28 mouse cellular contexts compared by ENCODE assay signal in genomic region chr8:11333746-11334145, GRCm38 (mm10). TPM values are rescaled to one million over a fixed set of nuclear protein-coding genes. Genes with fewer than 3 reads are reported as not detected.
DNase-seq lines count a peak whose midpoint lies in the region; ATAC-seq and TF ChIP-seq lines count a peak whose summit lies in the region.
"Had no signal": no experiment of that assay in that cellular context is flagged by ENCODE, and none has a peak within 500 bp of the region (broad histone marks: within the 10 kb centered on the region; RNA-seq: fewer than 3 reads in every experiment).

No protein-coding gene starts in this region.

- H3K4me3 ChIP-seq in heart, embryonic 10.5 days = no peak overlapping the region
- no peak overlapping the region for H3K4me3 ChIP-seq in heart, embryonic 15.5 days
- no peak overlapping the region for H3K4me3 ChIP-seq in kidney, postnatal 0 days (replicated peaks; ENCODE audit: low read depth, low read length)
- H3K4me3 ChIP-seq in brown adipose tissue, adult 24 weeks (ENCODE audit: insufficient read depth, low read depth, low read length) = no peak overlapping the region
- H3K4me3 ChIP-seq: embryonic facial prominence, embryonic 13.5 days; forebrain, embryonic 10.5 days; forebrain, embryonic 15.5 days; hindbrain, embryonic 12.5 days; intestine, embryonic 15.5 days; kidney, embryonic 15.5 days; limb, embryonic 10.5 days; limb, embryonic 15.5 days; liver, embryonic 13.5 days; midbrain, embryonic 10.5 days; midbrain, embryonic 15.5 days; neural tube, embryonic 15.5 days had no signal

- H3K36me3 ChIP-seq in heart, embryonic 10.5 days = no peaks in the 10 kb centered on the region
- H3K36me3 ChIP-seq in heart, embryonic 15.5 days = no peaks in the 10 kb centered on the region
- H3K36me3 ChIP-seq in kidney, postnatal 0 days (ENCODE audit: insufficient read depth, low read length) = no peaks in the 10 kb centered on the region
- H3K36me3 ChIP-seq: embryonic facial prominence, embryonic 13.5 days; forebrain, embryonic 10.5 days; forebrain, embryonic 15.5 days; hindbrain, embryonic 12.5 days; intestine, embryonic 15.5 days; kidney, embryonic 15.5 days; limb, embryonic 10.5 days; limb, embryonic 15.5 days; liver, embryonic 13.5 days; midbrain, embryonic 10.5 days; midbrain, embryonic 15.5 days; neural tube, embryonic 15.5 days had no signal

- peak overlapping the region; percentile 36; the same call in 1 of the 2 replicates for H3K4me2 ChIP-seq in heart, embryonic 15.5 days
- no peak overlapping the region for H3K4me2 ChIP-seq in kidney, postnatal 0 days (ENCODE audit: low read length)
- H3K4me2 ChIP-seq: embryonic facial prominence, embryonic 13.5 days; forebrain, embryonic 15.5 days; hindbrain, embryonic 12.5 days; intestine, embryonic 15.5 days; kidney, embryonic 15.5 days; limb, embryonic 15.5 days; liver, embryonic 13.5 days; midbrain, embryonic 15.5 days; neural tube, embryonic 15.5 days had no signal

- 74% methylated on average over 6 of the region's 6 CpGs for WGBS in heart, embryonic 10.5 days
- 62% methylated on average over 6 of the region's 6 CpGs for WGBS in heart, embryonic 15.5 days
- 57% methylated on average over 6 of the region's 6 CpGs for WGBS in kidney, postnatal 0 days

- peaks cover 86% of the 10 kb centered on the region for H3K4me1 ChIP-seq in heart, embryonic 10.5 days
- peaks cover 78% of the 10 kb centered on the region for H3K4me1 ChIP-seq in heart, embryonic 15.5 days (replicated peaks)
- H3K4me1 ChIP-seq in kidney, postnatal 0 days (replicated peaks; ENCODE audit: insufficient read depth, low read length) = peaks cover 30% of the 10 kb centered on the region
- H3K4me1 ChIP-seq in brown adipose tissue, adult 24 weeks (ENCODE audit: control insufficient read depth, insufficient read depth, insufficient read length, low read length) = peaks cover 76% of the 10 kb centered on the region
- H3K4me1 ChIP-seq: hindbrain, embryonic 12.5 days had no signal

- no peaks in the 10 kb centered on the region for H3K9me3 ChIP-seq in heart, embryonic 10.5 days
- H3K9me3 ChIP-seq in heart, embryonic 15.5 days (replicated peaks) = no peaks in the 10 kb centered on the region
- H3K9me3 ChIP-seq in kidney, postnatal 0 days (replicated peaks; ENCODE audit: low read length) = no peaks in the 10 kb centered on the region
- H3K9me3 ChIP-seq: embryonic facial prominence, embryonic 13.5 days; forebrain, embryonic 10.5 days; forebrain, embryonic 15.5 days; hindbrain, embryonic 12.5 days; intestine, embryonic 15.5 days; kidney, embryonic 15.5 days; limb, embryonic 10.5 days; limb, embryonic 15.5 days; liver, embryonic 13.5 days; midbrain, embryonic 10.5 days; midbrain, embryonic 15.5 days; neural tube, embryonic 15.5 days had no signal

- H3K27ac ChIP-seq in heart, embryonic 10.5 days = peak overlapping the region; percentile 71
- H3K27ac ChIP-seq in heart, embryonic 15.5 days = peak overlapping the region; percentile 86
- H3K27ac ChIP-seq in kidney, postnatal 0 days = 0 out of 2 replicates have a peak overlapping the region, but pooled peaks have one; percentile 47
- peak overlapping the region; percentile 89 for H3K27ac ChIP-seq in brown adipose tissue, adult 24 weeks (replicated peaks; ENCODE audit: low read depth, low read length)
- H3K27ac ChIP-seq: embryonic facial prominence, embryonic 13.5 days; forebrain, embryonic 10.5 days; forebrain, embryonic 15.5 days; hindbrain, embryonic 12.5 days; hindbrain, postnatal 0 days; intestine, embryonic 15.5 days; kidney, embryonic 15.5 days; limb, embryonic 10.5 days; limb, embryonic 15.5 days; liver, embryonic 13.5 days; midbrain, embryonic 10.5 days; midbrain, embryonic 15.5 days; neural tube, embryonic 15.5 days had no signal

- no peak for TF ChIP-seq CTCF in kidney, postnatal 0 days (IDR thresholded peaks at IDR 0.05; ENCODE audit: low read depth)

- no peak overlapping the region for H3K9ac ChIP-seq in heart, embryonic 15.5 days
- no peak overlapping the region for H3K9ac ChIP-seq in kidney, postnatal 0 days (ENCODE audit: low read depth, low read length)
- H3K9ac ChIP-seq: embryonic facial prominence, embryonic 13.5 days; forebrain, embryonic 15.5 days; hindbrain, embryonic 12.5 days; intestine, embryonic 15.5 days; kidney, embryonic 15.5 days; limb, embryonic 15.5 days; liver, embryonic 13.5 days; midbrain, embryonic 15.5 days; neural tube, embryonic 15.5 days had no signal

- DNase-seq in heart, embryonic 10.5 days (ENCODE audit: low spot score) = no peak
- DNase-seq in heart, adult 18-20 months = no peak
- DNase-seq in heart, postnatal 25 days (ENCODE audit: low spot score) = no peak
- no peak for DNase-seq in kidney, postnatal 0 days (ENCODE audit: low spot score)
- DNase-seq in kidney, adult 8-10 months = no peak
- DNase-seq: adrenal gland, postnatal 25 days; cerebellum, adult 18-20 months; cerebellum, postnatal 10 days; layer of hippocampus, adult 9-11 months; liver, embryonic 13.5 days; lung, postnatal 14 days; retina, postnatal 1 day; right cerebral cortex, postnatal 14 days had no signal

- no peak for ATAC-seq in heart, embryonic 15.5 days (replicated peaks; ENCODE audit: insufficient number of reproducible peaks, insufficient read depth, low FRiP score, low read depth)
- no peak for ATAC-seq in kidney, postnatal 0 days (replicated peaks; ENCODE audit: low FRiP score, low read depth)
- ATAC-seq: forebrain, embryonic 15.5 days; hindbrain, postnatal 0 days; intestine, embryonic 15.5 days; midbrain, embryonic 15.5 days had no signal

- intact Hi-C loops in heart, postnatal 25 days (cut with DNase I) = no loop called here

- no peaks in the 10 kb centered on the region for H3K27me3 ChIP-seq in heart, embryonic 10.5 days (ENCODE audit: insufficient read depth, poor library complexity, severe bottlenecking)
- no peaks in the 10 kb centered on the region for H3K27me3 ChIP-seq in heart, embryonic 15.5 days
- H3K27me3 ChIP-seq in kidney, postnatal 0 days (ENCODE audit: insufficient read depth, low read length) = no peaks in the 10 kb centered on the region
- H3K27me3 ChIP-seq: embryonic facial prominence, embryonic 13.5 days; forebrain, embryonic 15.5 days; hindbrain, embryonic 12.5 days; intestine, embryonic 15.5 days; kidney, embryonic 15.5 days; limb, embryonic 15.5 days; liver, embryonic 13.5 days; midbrain, embryonic 15.5 days; neural tube, embryonic 15.5 days had no signal

RNA-seq across cellular contexts. Expression of gene Col4a1, which starts 21.1 kb away (rescaled TPM):
- polyA plus RNA-seq in heart, embryonic 10.5 days (2016; fragmentation: Nextera tagmentation; extraction: Ambion mirVana) = 143 and 257 TPM in 2 replicates
- total RNA-seq in heart, adult 18-20 months (2021) = 100 to 1,000 TPM; 217 to 274 TPM
- 191 and 245 TPM in 2 replicates for polyA plus RNA-seq in heart, embryonic 15.5 days (2015; fragmentation: Nextera tagmentation; extraction: Ambion mirVana)
- 100 to 1,000 TPM; 537 to 622 TPM for total RNA-seq in heart, postnatal 25 days (2021)
- 305 and 310 TPM in 2 replicates for polyA plus RNA-seq in kidney, postnatal 0 days (2015; fragmentation: Nextera tagmentation; extraction: Ambion mirVana)
- 142 and 186 TPM in 2 replicates for polyA plus RNA-seq in brown adipose tissue, adult 24 weeks (2012; ENCODE audit: insufficient read depth, insufficient read length, missing spikeins)
- total RNA-seq: MEL had no signal

RNA-seq across cellular contexts. Expression of gene Col4a2, which starts 21.1 kb away (rescaled TPM):
- 54.9 and 97.0 TPM in 2 replicates for polyA plus RNA-seq in heart, embryonic 10.5 days (2016; fragmentation: Nextera tagmentation; extraction: Ambion mirVana)
- total RNA-seq in heart, adult 18-20 months (2021) = 100 to 1,000 TPM; 127 to 140 TPM
- polyA plus RNA-seq in heart, embryonic 15.5 days (2015; fragmentation: Nextera tagmentation; extraction: Ambion mirVana) = 89.8 and 106 TPM in 2 replicates
- total RNA-seq in heart, postnatal 25 days (2021) = 100 to 1,000 TPM; 292 to 338 TPM
- 139 and 140 TPM in 2 replicates for polyA plus RNA-seq in kidney, postnatal 0 days (2015; fragmentation: Nextera tagmentation; extraction: Ambion mirVana)
- 51.1 and 77.2 TPM in 2 replicates for polyA plus RNA-seq in brown adipose tissue, adult 24 weeks (2012; ENCODE audit: insufficient read depth, insufficient read length, missing spikeins)
